Mouse (Mus musculus): Measurements from ENCODE around the gene Dap.

GRCm38 (mm10) chr15:31250027-31250426, 25.9 kb downstream of the Dap start:
- TF ChIP-seq POLR2A (IDR thresholded peaks at IDR 0.05; ENCODE audit: borderline replicate concordance, low read depth, low read length), result no peak
- TF ChIP-seq CTCF (IDR thresholded peaks at IDR 0.05; ENCODE audit: low read depth, low read length), result no peak
